Mouse (Mus musculus) frontal cortex, postnatal 36 days (tissue): ENCODE measurements around the gene Tgm7.

Experiments used
- DNase-seq, 2 experiments: peaks; one replicate each; pipeline ENCODE4 v3.0.0; 2022; ENCODE audit warnings: low spot score in 2 of 2

The Tgm7 gene

GRCm38 (mm10) chr2:121071871-121072270 is 37.7 kb downstream of the Tgm7 start:
- no peak for DNase-seq

GRCm38 (mm10) chr2:121069506-121069905 is 40.1 kb downstream of the Tgm7 start:
- DNase-seq, result no peak

- no peak for DNase-seq
These were observed 42.5 kb downstream of the Tgm7 start for GRCm38 (mm10) chr2:121067116-121067515.

- no peak for DNase-seq
These were observed 48.3 kb downstream of the Tgm7 start for GRCm38 (mm10) chr2:121061315-121061714.

- DNase-seq, result no peak
These were observed 51.6 kb downstream of the Tgm7 start for GRCm38 (mm10) chr2:121057997-121058396.

- no peak for DNase-seq
These were observed 53.7 kb downstream of the Tgm7 start for GRCm38 (mm10) chr2:121055915-121056314.

- DNase-seq, result no peak
These were observed 55.5 kb downstream of the Tgm7 start for GRCm38 (mm10) chr2:121054060-121054459.

GRCm38 (mm10) chr2:121052176-121052575 is 57.4 kb downstream of the Tgm7 start:
- DNase-seq, result no peak

- DNase-seq, result no peak
These were observed 63.9 kb downstream of the Tgm7 start for GRCm38 (mm10) chr2:121045653-121046052.
